Mouse (Mus musculus) cortical plate, adult 2 months (tissue): ENCODE data around the gene Rgl3.

Source experiments
- CTCF ChIP-seq: fragments of 200-500 bp; IDR thresholded peaks from 2 replicates; pipeline ENCODE4 v1.5.1; 2011; ENCODE audit warnings: mild to moderate bottlenecking, control low read depth, low read length; ENCODE audit not compliant: insufficient read depth; ENCODE audit errors: extremely low read depth
- POLR2A ChIP-seq: fragments of 200-500 bp; IDR thresholded peaks from 2 replicates; pipeline ENCODE4 v1.6.1; 2011; ENCODE audit warnings: mild to moderate bottlenecking, low read length, control low read depth; ENCODE audit not compliant: insufficient read depth; ENCODE audit errors: extremely low read depth

DNA sequence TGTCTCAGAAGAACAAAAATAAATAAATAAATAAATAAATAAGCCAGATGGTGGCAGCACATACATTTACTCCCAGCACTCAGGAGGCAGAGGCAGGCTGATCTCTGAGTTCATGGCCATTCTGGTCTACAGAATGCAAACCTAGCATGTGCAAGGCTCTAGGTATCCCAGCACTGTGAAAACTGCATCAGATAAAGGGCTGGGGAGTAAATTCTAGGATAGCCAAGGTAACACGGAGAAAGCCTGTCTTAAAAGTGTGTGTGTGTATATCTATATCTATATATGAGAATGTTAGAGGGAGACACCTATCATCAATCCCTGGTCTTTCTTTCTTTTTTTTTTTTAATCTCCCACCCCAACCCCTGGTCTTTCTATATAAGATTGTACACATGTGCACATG, 63.7 kb downstream of the Rgl3 start:
- no peak for TF ChIP-seq POLR2A
- no peak for TF ChIP-seq CTCF
